15 mouse cellular contexts compared by ENCODE assay signal in the genomic region with DNA sequence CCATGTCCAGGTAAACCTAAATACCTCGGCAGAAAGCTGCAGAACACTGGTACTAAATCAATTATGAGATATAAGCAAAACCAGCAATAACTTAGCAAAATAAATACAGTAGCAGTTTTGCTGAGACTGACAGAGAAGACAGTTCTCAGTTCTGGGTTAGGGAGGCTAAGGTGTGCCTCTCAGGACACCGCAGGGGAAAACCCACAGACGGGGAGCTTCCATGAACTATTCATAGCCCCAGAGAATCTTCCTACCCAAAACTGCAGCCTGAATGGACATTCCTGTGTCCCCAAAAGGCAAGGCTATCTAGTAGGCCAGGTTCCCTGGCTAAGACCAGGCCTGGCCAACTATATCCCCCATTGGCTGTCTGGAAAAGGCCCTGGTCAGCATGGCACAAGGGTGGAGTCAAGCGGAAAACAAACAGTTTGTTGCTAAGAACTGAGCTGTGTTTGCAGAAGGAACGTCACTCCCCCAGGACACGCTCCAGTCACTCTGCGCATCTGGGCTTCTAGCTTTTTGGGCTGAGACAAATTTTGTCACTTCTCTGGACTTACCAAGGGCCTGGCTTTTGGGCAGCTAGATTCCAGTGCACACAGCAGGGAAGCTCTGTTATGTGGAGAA. TPM values are rescaled to one million over a fixed set of nuclear protein-coding genes. Genes with fewer than 3 reads are reported as not detected.
DNase-seq lines count a peak whose midpoint lies in the region; ATAC-seq and TF ChIP-seq lines count a peak whose summit lies in the region.
"Had no signal": no experiment of that assay in that cellular context is flagged by ENCODE, and none has a peak within 500 bp of the region (broad histone marks: within the 10 kb centered on the region; RNA-seq: fewer than 3 reads in every experiment).

No protein-coding gene starts in this region.

- peak; percentile 48 for DNase-seq in gastrocnemius, adult 18-20 months (ENCODE audit: low spot score)
- DNase-seq in gastrocnemius, postnatal 4 days (ENCODE audit: low spot score in 2 of 2), result no peak
- no peak for DNase-seq in liver, embryonic 11.5 days (ENCODE audit: low spot score)
- DNase-seq in liver, result no peak
- DNase-seq in gastrocnemius, adult 8-10 months (ENCODE audit: low spot score in 2 of 2), result peak; percentile 4 to 7
- peak; percentile 11 for DNase-seq in hindbrain, postnatal 0 days (ENCODE audit: low spot score)
- DNase-seq in embryonic facial prominence, embryonic 10.5 days (ENCODE audit: low spot score), result no peak
- DNase-seq: cerebellum, postnatal 25 days had no signal

- peak; percentile 35; the same call in 1 of the 2 replicates for ATAC-seq in liver, embryonic 11.5 days (replicated peaks; ENCODE audit: low FRiP score)
- 0 out of 2 replicates have a peak, but pooled peaks have one; percentile 45 for ATAC-seq in hindbrain, postnatal 0 days
- no peak for ATAC-seq in CD4-positive, CD25-positive, alpha-beta regulatory T cell, adult 4 months

- no peak overlapping the region for H3K9ac ChIP-seq in liver, embryonic 11.5 days (ENCODE audit: low read depth, low read length)
- no peak overlapping the region for H3K9ac ChIP-seq in hindbrain, postnatal 0 days (replicated peaks; ENCODE audit: low read length)

- H3K27me3 ChIP-seq in liver, embryonic 11.5 days (replicated peaks; ENCODE audit: control insufficient read depth, insufficient read depth, low read length), result no peaks in the 10 kb centered on the region
- H3K27me3 ChIP-seq in hindbrain, postnatal 0 days (ENCODE audit: insufficient read depth, low read length), result no peaks in the 10 kb centered on the region
- H3K27me3 ChIP-seq in embryonic facial prominence, embryonic 10.5 days (replicated peaks; ENCODE audit: low read depth, poor library complexity, severe bottlenecking), result no peaks in the 10 kb centered on the region

- WGBS in liver, embryonic 11.5 days, result 80% methylated on average over 7 of the region's 7 CpGs
- WGBS in hindbrain, postnatal 0 days, result 59% methylated on average over 7 of the region's 7 CpGs
- WGBS in embryonic facial prominence, embryonic 10.5 days, result 65% methylated on average over 7 of the region's 7 CpGs

- H3K4me2 ChIP-seq in liver, embryonic 11.5 days, result no peak overlapping the region
- no peak overlapping the region for H3K4me2 ChIP-seq in hindbrain, postnatal 0 days (ENCODE audit: low read depth, low read length)

- no peaks in the 10 kb centered on the region for H3K9me3 ChIP-seq in liver, embryonic 11.5 days (ENCODE audit: control insufficient read depth, low read length)
- H3K9me3 ChIP-seq in hindbrain, postnatal 0 days (ENCODE audit: low read length), result no peaks in the 10 kb centered on the region
- H3K9me3 ChIP-seq in embryonic facial prominence, embryonic 10.5 days, result no peaks in the 10 kb centered on the region

- no peaks in the 10 kb centered on the region for H3K36me3 ChIP-seq in liver, embryonic 11.5 days (ENCODE audit: control insufficient read depth, insufficient read depth, low read length)
- H3K36me3 ChIP-seq in hindbrain, postnatal 0 days (ENCODE audit: insufficient read depth, low read length), result no peaks in the 10 kb centered on the region
- no peaks in the 10 kb centered on the region for H3K36me3 ChIP-seq in embryonic facial prominence, embryonic 10.5 days (replicated peaks)

- H3K27ac ChIP-seq in liver, embryonic 11.5 days (ENCODE audit: low read depth, low read length), result no peak overlapping the region
- H3K27ac ChIP-seq in hindbrain, postnatal 0 days, result no peak overlapping the region
- H3K27ac ChIP-seq in embryonic facial prominence, embryonic 10.5 days (replicated peaks), result no peak overlapping the region

- no peak for TF ChIP-seq CTCF in hindbrain, postnatal 0 days (IDR thresholded peaks at IDR 0.05; ENCODE audit: low read depth)

- peaks cover 7% of the 10 kb centered on the region for H3K4me1 ChIP-seq in liver, embryonic 11.5 days (replicated peaks; ENCODE audit: control insufficient read depth, insufficient read depth, low read length)
- H3K4me1 ChIP-seq in hindbrain, postnatal 0 days (ENCODE audit: insufficient read depth, low read length), result no peaks in the 10 kb centered on the region
- peaks cover 13% of the 10 kb centered on the region; the same call in 1 of the 2 replicates for H3K4me1 ChIP-seq in embryonic facial prominence, embryonic 10.5 days

- no peak overlapping the region for H3K4me3 ChIP-seq in liver, embryonic 11.5 days (ENCODE audit: low read depth, low read length)
- no peak overlapping the region for H3K4me3 ChIP-seq in hindbrain, postnatal 0 days (ENCODE audit: low read length)
- no peak overlapping the region for H3K4me3 ChIP-seq in embryonic facial prominence, embryonic 10.5 days
- H3K4me3 ChIP-seq: erythroblast, embryonic 14.5 days had no signal

RNA-seq across cellular contexts. Expression of a gene that starts 29.5 kb away (rescaled TPM):
- not detected for total RNA-seq in gastrocnemius, adult 18-20 months (2021)
- not detected for total RNA-seq in gastrocnemius, postnatal 4 days (2021)
- not detected in 2 replicates for polyA plus RNA-seq in liver, embryonic 11.5 days (2014; fragmentation: Nextera tagmentation; extraction: Ambion mirVana)
- not detected for total RNA-seq in gastrocnemius, adult 8-10 months (2022)
- not detected in 2 replicates for total RNA-seq in hindbrain, postnatal 0 days (2014; rRNA removed)
- polyA plus RNA-seq in hindbrain, postnatal 0 days (2015; fragmentation: Nextera tagmentation; extraction: Ambion mirVana), result not detected in 2 replicates
- not detected for polyA plus RNA-seq in CD4-positive, CD25-positive, alpha-beta regulatory T cell, adult 4 months (2017; shearing (Covaris generic))
- not detected in 2 replicates for polyA plus RNA-seq in embryonic facial prominence, embryonic 10.5 days (2016; fragmentation: Nextera tagmentation; extraction: Ambion mirVana)
- total RNA-seq: layer of hippocampus, postnatal 10 days; MEL had no signal
- polyA plus RNA-seq: erythroblast, embryonic 14.5 days; intestine, embryonic 14.5 days; limb, embryonic 14.5 days; neural tube, embryonic 11.5 days had no signal

RNA-seq across cellular contexts. Expression of a gene that starts 30.9 kb away (rescaled TPM):
- 10 to 100 TPM; 32.5 to 38.7 TPM for total RNA-seq in gastrocnemius, adult 18-20 months (2021)
- total RNA-seq in gastrocnemius, postnatal 4 days (2021), result 10 to 100 TPM; 37.9 to 40.2 TPM
- 24.4 and 24.7 TPM in 2 replicates for polyA plus RNA-seq in liver, embryonic 11.5 days (2014; fragmentation: Nextera tagmentation; extraction: Ambion mirVana)
- 10 to 100 TPM; 33.6 to 45.8 (median 36.6) TPM for total RNA-seq in gastrocnemius, adult 8-10 months (2022)
- total RNA-seq in hindbrain, postnatal 0 days (2014; rRNA removed), result 71.3 and 79.9 TPM in 2 replicates
- polyA plus RNA-seq in hindbrain, postnatal 0 days (2015; fragmentation: Nextera tagmentation; extraction: Ambion mirVana), result 81.7 and 82.1 TPM in 2 replicates
- polyA plus RNA-seq in CD4-positive, CD25-positive, alpha-beta regulatory T cell, adult 4 months (2017; shearing (Covaris generic)), result 10 to 100 TPM; 17.1 TPM
- 39.3 and 40.7 TPM in 2 replicates for polyA plus RNA-seq in embryonic facial prominence, embryonic 10.5 days (2016; fragmentation: Nextera tagmentation; extraction: Ambion mirVana)

RNA-seq across cellular contexts. Expression of a gene that starts 45.3 kb away (rescaled TPM):
- under 1 TPM; 0.85 to 0.94 TPM for total RNA-seq in gastrocnemius, adult 18-20 months (2021)
- total RNA-seq in gastrocnemius, postnatal 4 days (2021), result 1 to 10 TPM; 1.6 to 1.8 TPM
- 7.7 and 8.8 TPM in 2 replicates for polyA plus RNA-seq in liver, embryonic 11.5 days (2014; fragmentation: Nextera tagmentation; extraction: Ambion mirVana)
- 1 to 10 TPM in 2 of 4 experiments, under 1 TPM in 2; 0.46 to 1.7 (median 1.0) TPM for total RNA-seq in gastrocnemius, adult 8-10 months (2022)
- 8.4 and 14.7 TPM in 2 replicates for total RNA-seq in hindbrain, postnatal 0 days (2014; rRNA removed)
- 6.8 and 7.6 TPM in 2 replicates for polyA plus RNA-seq in hindbrain, postnatal 0 days (2015; fragmentation: Nextera tagmentation; extraction: Ambion mirVana)
- polyA plus RNA-seq in CD4-positive, CD25-positive, alpha-beta regulatory T cell, adult 4 months (2017; shearing (Covaris generic)), result 1 to 10 TPM; 2.1 to 6.8 TPM
- 4.2 and 4.7 TPM in 2 replicates for polyA plus RNA-seq in embryonic facial prominence, embryonic 10.5 days (2016; fragmentation: Nextera tagmentation; extraction: Ambion mirVana)

Comparison
In these comparisons a context has a peak if more than half of its experiments do, and no peak if none do; other contexts are left out.
1. DNase-seq: peak in gastrocnemius, adult 18-20 months (single experiment), gastrocnemius, adult 8-10 months (2 of 2) and hindbrain, postnatal 0 days (single experiment); none in gastrocnemius, postnatal 4 days (0 of 2), liver, embryonic 11.5 days (single experiment), liver (single experiment) and embryonic facial prominence, embryonic 10.5 days (single experiment).